Mouse (Mus musculus) MEL (cell line): ENCODE measurements at regions not wholly inside any gene's neighbourhood (a gene's known extent, or its start where the extent isn't known, plus 50 kb on each side); places are given as distances from the start of the nearest gene placed in this dataset.

Experiments used
- CHD1 ChIP-seq: IDR thresholded peaks from 2 replicates; pipeline ENCODE4 v1.6.1; 2012; ENCODE audit warnings: low read depth, mild to moderate bottlenecking, inconsistent platforms, low read length, improper control_type of control experiment
- CTCF ChIP-seq, 3 experiments: IDR thresholded peaks in 2 of 3; conservative IDR thresholded peaks in 1 of 3; 2 replicates each; pipeline ENCODE4 v1.5.1; 2011 to 2012; ENCODE audit warnings: low read length in 3 of 3, low read depth in 2 of 3, mild to moderate bottlenecking in 2 of 3, improper control_type of control experiment in 1 of 3, inconsistent platforms in 1 of 3, mixed read lengths in 1 of 3, moderate library complexity in 1 of 3; ENCODE audit not compliant: control insufficient read depth in 1 of 3, insufficient read depth in 1 of 3, poor library complexity in 1 of 3, severe bottlenecking in 1 of 3
- ELF1 ChIP-seq: IDR thresholded peaks from 2 replicates; pipeline ENCODE4 v1.6.1; 2014; ENCODE audit warnings: low read depth, mild to moderate bottlenecking, inconsistent platforms, low read length, improper control_type of control experiment, moderate library complexity
- EP300 ChIP-seq, 2 experiments: IDR thresholded peaks; 2 replicates each; pipeline ENCODE4 v1.6.1; 2011; ENCODE audit warnings: improper control_type of control experiment in 2 of 2, low read length in 2 of 2, low read depth in 1 of 2, mild to moderate bottlenecking in 1 of 2
- ETS1 ChIP-seq: IDR thresholded peaks from 2 replicates; pipeline ENCODE4 v1.6.1; 2012; ENCODE audit warnings: low read depth, mild to moderate bottlenecking, inconsistent platforms, low read length, improper control_type of control experiment, moderate library complexity
- MYC ChIP-seq: IDR thresholded peaks from 2 replicates; pipeline ENCODE4 v1.6.1; 2011; ENCODE audit warnings: low read depth, mild to moderate bottlenecking, low read length, improper control_type of control experiment, moderate library complexity
- NELFE ChIP-seq: IDR thresholded peaks from 2 replicates; pipeline ENCODE4 v1.6.1; 2011; ENCODE audit warnings: low read depth, low read length, improper control_type of control experiment
- NRF1 ChIP-seq: IDR thresholded peaks from 2 replicates; pipeline ENCODE4 v1.6.1; 2014; ENCODE audit warnings: low read depth, mild to moderate bottlenecking, inconsistent platforms, low read length, improper control_type of control experiment, moderate library complexity; ENCODE audit not compliant: poor library complexity, insufficient read depth, severe bottlenecking
- POLR2AphosphoS2 ChIP-seq: IDR thresholded peaks from 2 replicates; pipeline ENCODE4 v1.6.1; 2011; ENCODE audit warnings: low read length, improper control_type of control experiment
- POLR2AphosphoS5 ChIP-seq: IDR thresholded peaks from 2 replicates; pipeline ENCODE4 v1.6.1; 2012; ENCODE audit warnings: low read depth, borderline replicate concordance, mild to moderate bottlenecking, inconsistent platforms, low read length, moderate library complexity, mixed read lengths
- TBP ChIP-seq: IDR thresholded peaks from 2 replicates; pipeline ENCODE4 v1.8.0; 2011; ENCODE audit warnings: low read depth, low read length, improper control_type of control experiment

DNA sequence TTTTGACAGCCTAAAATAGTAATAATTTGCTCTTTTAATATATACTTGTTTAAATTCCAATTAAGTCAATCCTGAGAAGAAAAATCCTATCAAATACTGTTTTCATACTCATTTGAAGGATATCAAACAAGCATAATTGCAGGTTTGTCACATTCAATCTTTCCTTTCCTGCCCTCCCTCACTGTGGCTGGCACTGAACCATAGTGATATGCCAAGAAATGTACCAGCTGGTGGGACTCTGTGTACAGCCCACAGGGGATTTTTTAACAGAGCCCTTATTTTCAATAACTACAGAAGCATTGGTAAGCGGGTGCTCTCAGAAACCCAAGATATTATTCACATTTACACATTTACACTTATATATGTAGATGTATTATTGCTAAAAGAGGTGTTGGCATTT lies 333.3 kb downstream of the Grb14 start:
- TF ChIP-seq NRF1 (no peak), ELF1 (no peak), CTCF (IDR thresholded peaks at IDR 0.05 in 2 of 3, conservative IDR thresholded peaks at IDR 0.05 in 1 of 3; ENCODE audit: control insufficient read depth in 1 of 3, insufficient read depth in 1 of 3, low read depth in 2 of 3, low read length in 3 of 3, poor library complexity in 1 of 3, severe bottlenecking in 1 of 3) (no peak), NELFE (no peak), EP300 (IDR thresholded peaks at IDR 0.05; ENCODE audit: low read depth in 1 of 2, low read length in 2 of 2) (no peak), ETS1 (no peak), CHD1 (no peak), MYC (no peak), POLR2AphosphoS5 (no peak), TBP (no peak), POLR2AphosphoS2 (no peak)
